Mouse (Mus musculus): ENCODE measurements at regions not wholly inside any gene's neighbourhood (a gene's known extent, or its start where the extent isn't known, plus 50 kb on each side); places are given as distances from the start of the nearest gene placed in this dataset.
"Not testable (repeated sequence)": the region's sequence is repeated elsewhere in the genome, so short reads cannot be mapped to it uniquely, and the experiment has no call there.

DNA sequence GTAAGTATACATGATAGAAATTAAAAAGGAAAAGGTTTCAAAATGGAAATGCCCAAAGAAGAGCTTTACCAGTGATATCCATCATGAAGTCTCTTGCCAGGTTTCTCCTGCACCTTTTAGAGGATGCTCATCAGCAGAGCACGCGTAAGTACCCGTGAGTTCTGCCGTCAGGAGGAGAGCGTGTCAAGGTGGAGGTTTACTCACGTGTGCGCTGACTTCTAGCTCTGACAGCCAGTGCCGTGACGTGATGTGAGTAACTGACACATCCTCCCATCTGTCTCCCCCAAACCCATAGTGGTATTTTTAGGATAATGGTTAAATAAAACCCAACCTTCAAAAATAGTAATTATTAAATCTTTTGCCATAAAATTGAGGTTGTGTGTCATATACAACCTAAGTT lies 55.3 kb downstream of the Adra2a start:
- DNase-seq = no peak

DNA sequence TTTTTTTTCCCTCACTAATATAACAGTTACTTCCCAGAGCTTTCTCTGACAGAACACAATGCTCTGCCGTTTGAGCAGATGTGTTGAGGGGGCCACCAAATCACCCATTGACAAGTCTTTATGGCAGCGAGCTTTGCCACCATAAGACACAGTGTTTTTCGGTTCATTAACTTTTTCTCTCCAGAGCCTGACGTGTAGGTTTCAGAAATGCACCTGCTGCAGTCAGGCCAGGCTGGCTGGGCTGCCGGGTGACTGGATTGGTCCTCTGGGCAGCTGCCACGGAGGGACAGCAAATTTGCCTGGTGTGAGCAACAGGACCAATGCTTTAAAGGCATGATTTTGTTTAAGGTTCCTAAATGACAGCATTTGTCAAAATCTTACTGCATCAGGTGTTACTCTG lies 55.8 kb downstream of the Adra2a start:
- DNase-seq = no peak

DNA sequence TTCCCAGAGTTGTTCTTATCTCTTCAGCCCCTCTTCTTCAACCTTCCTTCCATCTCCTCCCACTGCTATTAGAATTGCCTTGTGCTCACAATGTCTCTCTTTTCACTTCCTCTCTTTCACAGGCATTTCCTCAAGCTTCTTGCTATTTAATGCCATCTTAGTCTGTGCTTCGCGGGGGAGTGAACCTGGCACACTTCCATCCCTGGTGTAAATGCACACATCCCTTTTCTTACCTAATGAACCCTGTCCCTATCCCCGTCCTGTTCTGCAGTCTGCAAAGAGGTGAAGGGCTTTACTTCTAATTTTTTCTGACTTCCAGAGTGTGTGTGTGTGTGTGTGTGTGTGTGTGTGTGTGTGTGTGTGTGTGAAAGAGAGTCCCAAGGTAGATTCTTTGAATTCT lies 62.6 kb downstream of the Adra2a start:
- no peak for DNase-seq

DNA sequence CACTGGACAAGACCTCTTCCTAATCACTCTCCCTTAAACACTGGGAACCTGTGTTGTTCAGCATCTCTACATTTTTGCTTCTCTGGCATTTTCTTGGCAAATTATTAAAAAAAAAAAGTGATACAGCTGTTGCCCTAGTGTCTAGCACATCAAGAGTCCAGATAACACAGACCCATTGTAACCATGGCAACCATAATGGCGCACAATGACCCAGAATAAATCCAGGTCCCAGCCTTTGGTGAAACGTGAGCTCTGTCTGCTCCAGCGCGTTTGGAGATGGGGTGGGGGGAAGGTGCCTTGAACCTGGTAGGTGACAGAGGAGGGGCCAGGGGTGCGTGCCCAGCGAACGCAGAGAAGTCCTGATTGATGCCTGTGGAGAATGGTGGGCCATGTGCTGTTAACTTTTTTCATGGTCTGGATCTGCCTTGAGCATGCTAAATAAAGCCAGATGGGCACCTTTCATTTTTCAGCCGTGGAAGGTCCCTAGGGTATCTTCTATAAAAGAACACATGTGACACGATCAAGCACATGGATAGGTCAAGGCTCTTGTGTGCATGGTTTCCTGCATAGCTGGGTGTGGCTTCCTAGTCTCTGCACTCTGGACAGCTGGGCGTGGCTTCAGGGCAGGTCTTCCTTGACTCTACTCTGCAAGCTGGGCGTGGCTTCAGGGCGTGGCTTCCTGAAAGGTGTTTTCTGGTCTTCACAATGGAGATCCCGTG lies 63.3 kb downstream of the Adra2a start:
- DNase-seq = no peak

DNA sequence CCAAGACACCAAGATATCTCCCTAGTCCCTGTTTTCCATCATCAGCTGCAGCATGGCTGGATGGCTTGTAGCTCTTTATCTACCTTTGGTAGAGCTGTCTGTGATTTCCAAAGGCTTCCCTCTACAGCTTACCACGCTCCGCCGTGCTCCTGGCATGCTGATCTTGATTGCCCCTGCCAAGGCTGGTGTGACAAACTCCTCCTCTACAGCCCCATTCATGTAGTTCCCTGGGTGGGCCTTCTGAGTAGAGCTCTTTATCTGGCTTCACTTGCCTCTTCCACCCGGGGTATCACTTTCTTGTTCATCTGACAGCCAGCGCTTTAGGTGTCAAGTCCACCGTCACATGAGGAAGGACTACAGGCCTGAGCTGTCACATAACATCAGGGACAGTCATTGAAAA lies 66.1 kb downstream of the Adra2a start:
- DNase-seq = no peak

DNA sequence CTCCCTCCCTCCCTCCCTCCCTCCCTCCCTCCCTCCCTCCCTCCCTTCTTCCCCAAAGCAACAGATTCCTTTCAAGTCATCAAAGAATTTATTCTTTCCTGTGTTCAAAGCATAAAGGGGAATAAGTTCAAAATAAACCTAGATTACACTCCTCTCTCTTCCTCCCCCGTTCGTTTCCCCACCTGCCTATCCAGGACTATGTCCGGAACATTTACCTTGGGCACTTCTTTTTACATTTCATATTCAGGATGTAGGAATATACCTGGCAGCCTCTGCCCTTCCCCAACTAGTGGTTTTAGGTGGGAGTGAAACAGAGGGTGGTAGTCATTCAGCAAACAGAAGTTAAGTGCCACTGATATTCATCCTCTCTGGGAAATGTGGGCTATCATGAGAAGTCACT lies 68.7 kb downstream of the Adra2a start:
- DNase-seq = no peak

DNA sequence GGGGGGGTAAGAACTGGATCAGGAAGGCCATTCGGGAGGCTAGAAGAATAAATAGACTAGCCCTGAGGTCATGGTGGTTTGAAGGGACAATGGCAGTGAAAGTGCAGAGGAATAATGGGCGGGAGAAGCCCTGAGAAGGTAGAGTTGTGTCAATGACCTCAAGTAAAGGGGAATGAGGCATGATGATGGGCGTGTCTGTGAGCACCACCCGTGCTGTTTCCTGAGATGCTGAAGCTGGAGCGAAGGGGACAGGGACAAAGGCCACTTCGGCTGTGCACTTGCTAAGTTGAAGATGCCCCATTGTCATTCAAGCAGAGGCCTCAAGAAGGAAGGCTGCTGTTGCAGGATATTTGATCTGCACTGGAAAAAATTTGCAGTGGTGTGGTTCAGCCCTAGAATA lies 69.5 kb downstream of the Adra2a start:
- DNase-seq = no peak

DNA sequence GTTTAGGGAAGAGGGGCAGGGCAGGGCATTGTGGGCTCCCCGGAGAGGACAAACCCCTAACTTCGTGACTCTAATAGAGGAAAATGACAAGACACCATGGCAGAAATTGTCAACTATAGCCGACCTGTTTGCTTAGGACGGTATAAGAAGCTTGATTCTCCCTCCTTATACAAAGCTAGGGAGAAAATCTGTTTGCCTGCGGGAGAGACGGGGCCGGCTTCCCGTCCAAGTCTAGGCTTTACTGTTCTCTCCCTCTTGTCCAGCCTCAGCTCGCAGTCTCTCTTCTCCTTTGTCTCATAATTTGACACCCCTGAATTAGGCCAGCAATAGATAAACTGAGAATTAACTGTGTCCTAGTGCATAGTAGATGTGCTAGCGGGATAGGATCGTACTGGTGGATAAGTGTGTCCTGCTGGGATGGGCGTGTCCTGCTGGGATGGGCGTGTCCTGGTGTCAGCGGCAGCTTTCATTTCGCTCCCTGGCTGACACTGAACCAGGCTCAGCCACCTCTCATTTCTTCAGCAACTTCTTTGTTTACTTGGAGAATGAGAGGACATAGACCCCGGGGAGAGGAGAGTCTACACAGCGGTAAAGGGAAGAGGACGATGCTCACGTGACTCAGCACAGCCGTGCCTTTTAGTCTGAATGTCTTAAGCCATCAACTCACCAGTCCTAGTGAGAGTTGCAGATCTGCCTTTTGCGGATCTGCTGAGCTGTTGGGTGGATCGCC lies 70.8 kb downstream of the Adra2a start:
- peak; percentile 12 to 23 for DNase-seq

DNA sequence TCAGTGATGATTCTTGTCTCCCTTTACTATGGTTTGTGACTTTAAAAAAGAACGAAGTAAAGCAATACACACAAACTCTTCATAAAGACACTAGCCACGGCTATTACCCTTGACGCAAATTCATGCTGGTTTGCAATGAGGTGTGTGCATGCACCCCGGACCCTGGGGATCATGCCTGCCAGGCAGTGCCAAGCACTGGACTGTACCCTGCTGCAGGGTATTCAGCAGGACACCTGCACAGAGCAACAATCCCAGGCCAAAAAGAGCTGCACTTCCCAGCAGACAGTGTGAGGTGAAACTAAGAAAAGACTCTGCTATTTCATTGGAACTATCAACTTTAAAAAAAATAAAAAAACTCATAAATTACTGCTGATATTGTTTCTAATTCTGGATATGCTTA lies 71.4 kb downstream of the Adra2a start:
- no peak for DNase-seq

DNA sequence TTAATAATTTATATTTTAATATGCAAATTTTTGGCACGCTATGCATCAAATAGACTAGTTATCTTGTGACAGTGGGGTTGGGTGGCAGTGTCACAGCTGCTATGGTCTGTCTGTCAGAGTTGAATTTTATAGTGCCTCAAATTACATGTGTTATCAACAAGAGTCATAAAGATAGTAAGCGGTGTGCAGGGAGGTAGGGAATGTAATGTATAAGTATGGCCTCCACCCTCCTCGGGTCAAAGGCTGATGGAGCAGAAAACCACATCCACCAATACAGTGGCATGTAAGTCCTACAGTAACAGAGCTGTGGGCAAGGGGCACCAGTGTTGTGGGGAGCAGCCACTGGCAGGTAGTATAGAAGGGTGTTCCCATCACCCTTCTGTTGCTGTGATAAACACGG lies 72.9 kb downstream of the Adra2a start:
- DNase-seq = no peak

DNA sequence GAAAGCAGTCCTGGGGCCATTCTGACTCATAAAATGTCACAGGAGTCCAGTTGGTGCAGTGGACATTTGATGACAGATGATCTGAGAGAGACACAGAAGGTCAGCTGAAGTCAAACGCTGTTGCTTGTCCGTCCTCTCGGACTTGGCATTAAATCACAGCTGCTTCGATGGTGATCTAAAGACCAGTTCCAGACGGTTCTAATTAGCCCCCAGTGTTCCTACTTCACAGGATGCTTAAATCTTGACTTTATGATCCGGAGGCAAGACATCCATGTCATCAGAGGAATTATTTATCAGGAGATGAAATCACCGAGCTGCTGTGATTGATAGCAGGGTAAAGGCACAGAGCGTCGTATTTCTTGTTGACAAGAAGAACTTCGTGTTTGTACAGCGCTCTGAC lies 73.7 kb downstream of the Adra2a start:
- no peak for DNase-seq

DNA sequence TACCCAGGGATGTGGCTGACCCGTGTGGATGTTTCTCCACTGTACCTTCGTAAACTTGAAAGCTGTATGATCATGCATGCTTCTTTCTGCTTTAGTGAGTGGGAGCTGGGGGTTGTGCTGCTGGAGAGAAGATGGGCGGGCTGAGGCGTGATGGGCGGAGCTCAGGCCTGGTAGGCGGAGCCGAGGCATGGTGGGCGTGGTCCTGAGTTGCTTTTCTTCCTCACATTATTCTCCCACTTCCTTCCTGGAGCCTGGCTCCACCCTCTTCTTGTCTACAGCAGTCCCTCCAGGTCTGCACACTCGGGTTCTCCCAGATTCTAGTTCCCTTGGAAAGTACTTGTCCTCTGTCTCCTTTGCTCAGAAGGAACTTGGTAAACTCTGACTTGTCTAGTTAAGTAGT lies 79.6 kb downstream of the Adra2a start:
- no peak for DNase-seq

DNA sequence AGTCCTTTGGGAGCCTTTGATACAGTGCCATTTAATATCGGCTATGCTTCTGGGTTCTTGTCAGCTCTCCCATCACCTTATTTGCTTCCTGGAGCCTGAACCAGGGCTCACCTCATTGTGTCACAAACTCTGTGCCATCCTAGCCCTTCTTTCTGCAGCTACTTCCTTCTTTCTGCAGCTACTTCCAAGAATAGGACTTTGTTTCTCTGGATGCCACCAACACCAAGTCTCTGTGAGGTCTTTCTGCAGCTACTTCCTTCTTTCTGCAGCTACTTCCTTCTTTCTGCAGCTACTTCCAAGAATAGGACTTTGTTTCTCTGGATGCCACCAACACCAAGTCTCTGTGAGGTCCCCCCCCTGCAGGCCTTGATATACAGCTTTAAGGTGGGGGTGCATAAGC lies 107.8 kb downstream of the Adra2a start:
- not testable (repeated sequence) for DNase-seq

DNA sequence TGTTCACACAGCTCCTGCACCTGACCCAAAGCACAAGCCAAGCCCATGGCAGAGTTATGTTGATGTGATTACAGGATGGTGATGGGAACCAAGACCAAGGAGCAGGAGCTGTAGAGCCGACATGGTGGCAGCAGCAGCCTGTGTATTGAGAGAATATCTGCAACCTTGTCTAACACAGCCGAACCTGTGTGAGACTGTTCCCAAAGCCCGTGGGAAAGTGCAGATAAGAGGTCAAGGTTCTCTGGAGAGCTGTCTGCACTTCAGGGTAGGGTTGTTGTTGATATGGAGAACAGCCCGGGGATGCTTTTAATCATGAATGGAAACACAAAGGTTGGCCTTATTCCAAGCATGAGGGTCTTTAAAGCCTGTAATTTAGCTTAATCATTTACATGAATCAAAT lies 110.4 kb downstream of the Adra2a start:
- DNase-seq = no peak

DNA sequence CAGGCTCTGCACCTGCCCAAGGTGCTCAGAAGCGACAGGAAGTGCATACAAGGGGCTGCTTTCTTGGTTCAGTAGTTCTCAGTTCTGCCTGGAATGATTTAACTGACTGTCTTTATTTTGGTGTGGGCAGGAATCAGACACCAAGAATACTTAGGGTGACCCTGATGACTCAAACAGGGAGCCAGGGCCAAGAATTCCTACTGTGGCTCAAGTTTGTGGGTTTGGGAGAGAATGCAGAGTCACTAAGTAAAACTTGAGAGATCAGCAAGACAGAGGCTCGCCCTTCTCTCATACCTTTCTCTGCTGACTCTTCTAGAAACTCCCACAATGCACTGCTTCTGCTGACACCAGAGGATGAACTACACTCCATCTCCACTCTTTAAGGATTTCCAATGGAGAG lies 126.4 kb downstream of the Adra2a start:
- no peak for DNase-seq

DNA sequence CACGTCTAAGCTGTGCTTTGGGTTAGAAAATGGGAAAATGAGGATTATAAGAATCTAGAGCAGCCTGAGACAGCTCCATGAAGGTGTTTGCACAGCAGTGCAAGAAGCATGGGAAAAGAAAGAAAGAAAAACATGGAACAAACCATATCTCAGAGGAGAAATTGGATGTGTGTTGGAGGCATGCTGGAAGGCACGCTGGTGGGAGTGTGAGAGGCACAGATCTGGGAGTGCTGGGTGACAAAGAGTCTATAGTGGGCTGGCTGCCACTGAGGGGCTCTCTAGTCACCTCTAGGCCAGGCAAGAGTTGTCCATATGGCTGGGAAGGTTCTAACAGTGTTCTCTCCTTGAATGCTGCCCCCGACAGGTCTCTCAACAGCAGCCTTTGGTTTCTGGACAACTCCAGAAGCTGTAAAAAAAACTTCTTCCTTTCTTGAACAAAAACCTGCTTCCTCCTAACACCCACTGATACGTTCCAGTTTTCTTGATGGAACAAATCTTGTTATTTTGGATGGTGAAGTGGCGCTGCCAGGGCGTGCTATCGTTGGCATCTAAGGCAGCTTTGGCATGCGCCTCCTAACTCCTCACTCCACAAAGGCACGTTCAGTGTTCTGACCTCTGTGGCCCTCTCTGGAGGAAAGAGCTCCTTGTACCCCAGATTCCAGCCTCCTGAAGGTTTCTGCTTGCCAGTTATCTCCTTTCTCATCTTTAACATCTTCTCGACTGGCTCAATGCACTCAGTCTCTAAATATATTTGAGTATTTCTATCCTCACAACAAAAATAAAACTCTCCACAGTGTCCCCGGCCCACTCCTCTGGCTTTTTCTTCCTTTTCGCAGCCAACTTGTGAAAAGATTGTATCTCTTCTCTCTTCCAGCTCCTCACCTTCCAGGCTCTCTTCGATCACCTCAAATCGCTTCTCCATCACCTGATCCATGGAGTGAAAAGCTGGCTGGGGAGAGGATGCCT lies 130.4 kb downstream of the Adra2a start:
- DNase-seq = no peak

DNA sequence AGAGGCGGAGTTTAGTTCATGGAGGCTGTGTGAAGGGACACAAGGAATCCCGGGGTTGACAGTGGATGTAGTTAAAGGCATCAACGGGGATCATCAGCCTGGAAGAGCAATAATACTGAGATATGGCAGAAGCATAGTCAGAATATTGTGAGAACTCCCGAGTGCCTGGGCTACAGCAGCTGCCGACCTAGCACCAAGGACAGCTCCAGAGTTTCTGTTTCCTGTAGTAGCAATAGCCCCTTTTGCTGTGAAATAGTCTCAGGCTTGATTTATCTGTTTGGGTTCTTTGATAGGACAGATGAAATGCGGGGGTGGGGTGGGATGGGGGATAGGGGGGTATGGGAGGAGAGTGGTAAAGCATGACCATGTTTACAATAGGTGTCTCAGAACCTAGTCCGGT lies 131.8 kb downstream of the Adra2a start:
- no peak for DNase-seq

DNA sequence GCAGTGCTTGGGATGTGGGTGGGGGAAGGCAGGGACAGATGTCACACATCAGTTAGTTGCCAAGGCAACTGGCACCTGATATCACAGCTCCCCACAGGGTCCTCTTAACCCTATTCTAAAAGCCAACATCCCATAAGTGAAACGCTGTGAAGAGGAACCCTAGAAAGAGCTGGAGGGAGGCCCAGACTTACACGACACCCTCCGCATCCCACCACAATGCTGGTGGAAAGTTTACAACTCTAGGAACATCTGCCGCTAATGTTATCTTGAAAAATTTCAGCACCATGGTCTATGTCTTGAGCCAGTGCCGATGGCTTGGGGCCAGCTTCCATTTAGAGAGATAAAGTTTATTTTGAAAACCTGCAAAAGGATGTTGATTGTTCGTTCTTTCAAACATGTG lies 133.5 kb downstream of the Adra2a start:
- no peak for DNase-seq

DNA sequence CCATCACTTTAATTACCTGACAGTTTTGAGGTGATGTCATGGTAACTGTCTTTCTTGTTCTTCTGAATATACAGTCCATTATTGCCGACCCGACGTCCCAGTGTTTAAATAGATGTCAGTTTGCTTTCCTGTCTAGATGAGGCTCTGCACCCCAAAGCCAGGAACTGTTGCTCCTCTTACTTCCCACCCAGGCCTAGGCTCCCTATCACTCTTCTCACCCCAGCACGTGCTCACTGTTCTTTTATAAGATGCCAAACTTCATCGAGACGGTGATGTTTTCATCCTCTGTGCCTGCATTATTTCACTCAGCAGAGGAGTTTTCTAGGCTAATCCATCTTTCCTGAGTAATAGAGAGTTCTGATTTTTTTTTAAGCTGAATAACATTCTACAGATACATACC lies 156.5 kb downstream of the Adra2a start:
- no peak for DNase-seq

DNA sequence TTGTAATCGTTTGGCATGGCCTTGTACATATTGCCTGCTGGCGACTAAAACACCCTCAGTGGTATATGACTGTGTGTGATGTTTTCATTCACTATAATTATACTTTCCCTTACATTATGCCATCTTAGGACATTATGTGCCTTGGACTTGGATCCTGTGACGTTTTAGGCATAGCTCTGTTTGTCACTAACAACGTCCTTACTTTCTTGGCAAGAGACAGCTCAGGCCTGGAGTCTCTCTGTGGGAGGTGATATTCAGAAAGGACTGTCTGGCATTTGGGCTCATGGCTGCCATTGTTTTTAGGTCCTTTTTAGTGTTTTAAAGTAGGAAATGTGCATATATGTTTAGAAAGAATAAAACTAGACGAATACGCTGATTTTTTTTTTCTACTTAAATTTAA lies 158.5 kb downstream of the Adra2a start:
- no peak for DNase-seq

DNA sequence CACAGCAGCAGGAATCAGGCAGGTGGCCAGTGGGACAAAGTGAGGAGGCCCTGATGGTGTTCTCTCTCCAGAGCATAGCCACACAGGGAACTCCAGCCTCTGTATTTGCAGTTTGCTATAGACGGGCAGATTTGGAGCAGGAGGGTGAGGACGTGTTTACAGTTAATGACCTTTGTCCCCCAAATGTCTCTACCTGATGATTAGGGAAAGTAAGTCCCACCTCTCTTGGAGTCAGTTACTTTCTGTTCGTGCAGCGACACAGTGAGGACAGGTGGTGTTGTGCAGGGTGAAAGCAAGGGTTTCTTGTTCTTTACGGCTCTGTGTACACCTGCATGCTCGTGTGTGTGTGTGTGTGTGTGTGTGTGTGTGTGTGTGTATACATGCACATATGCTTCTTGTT lies 162.9 kb downstream of the Adra2a start:
- DNase-seq = no peak

DNA sequence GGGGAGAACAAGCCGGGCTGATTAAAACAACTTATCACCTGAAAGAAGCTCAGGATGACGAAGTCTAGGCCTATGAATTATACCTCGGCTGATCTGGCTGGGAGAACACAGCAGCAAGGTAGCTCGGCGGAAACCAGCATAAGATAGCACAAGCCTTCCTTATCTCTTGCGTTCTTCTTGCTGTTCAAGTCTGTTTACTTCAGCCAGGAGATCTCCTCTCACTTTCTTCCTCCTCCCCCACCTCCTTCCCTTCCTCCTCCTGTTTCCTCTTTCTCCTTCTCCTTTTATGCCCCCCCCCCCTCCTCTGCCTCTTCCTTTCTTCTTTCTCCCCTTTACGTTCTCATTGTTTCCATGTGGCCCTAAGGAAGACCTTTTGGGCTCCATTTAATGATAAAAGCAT lies 168.2 kb downstream of the Adra2a start:
- DNase-seq = no peak

DNA sequence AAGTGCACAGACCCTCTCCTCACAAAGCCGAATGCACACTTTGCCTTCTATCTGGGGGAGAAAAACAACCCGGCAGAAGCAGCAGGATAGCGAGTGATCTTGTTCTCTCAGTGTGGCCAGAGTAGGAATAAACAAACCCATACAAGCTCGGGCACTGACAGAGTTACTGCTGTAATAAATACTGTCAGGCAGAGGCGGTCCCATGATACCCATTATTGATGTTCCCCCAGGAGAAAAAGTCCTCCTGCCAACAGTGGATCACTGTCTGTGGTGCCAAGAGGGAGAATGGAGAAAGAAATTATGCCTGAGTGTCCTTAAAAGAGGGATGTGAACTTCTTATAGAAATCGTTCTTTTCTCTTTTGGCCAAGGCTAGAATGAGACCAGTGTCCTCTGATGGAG lies 200.2 kb downstream of the Adra2a start:
- DNase-seq = no peak
